Mouse (Mus musculus) hindbrain, embryonic 15.5 days (tissue): ENCODE measurements around the gene Pogz. TPM values are rescaled to one million over a fixed set of nuclear protein-coding genes. Genes with fewer than 3 reads are reported as not detected.
"Not testable (repeated sequence)": the region's sequence is repeated elsewhere in the genome, so short reads cannot be mapped to it uniquely, and the experiment has no call there.

Experiments used
- ATAC-seq: fragments of 200-750 bp; cut with Nextera tagmentation; 2 replicates; pipeline ENCODE4 v1.8.0; 2017; ENCODE audit warnings: low read depth, moderate number of reproducible peaks, moderate TSS enrichment; ENCODE audit not compliant: low FRiP score
- H3K27ac ChIP-seq: fragments of 300-500 bp; sonication (generic); replicated peaks from 2 replicates; pipeline ENCODE4 v1.5.1; 2015; ENCODE audit warnings: mild to moderate bottlenecking, inconsistent platforms
- H3K27me3 ChIP-seq: fragments of 300-500 bp; sonication (generic); 2 replicates; pipeline ENCODE4 v1.6.1; 2015; ENCODE audit warnings: control low read depth, inconsistent platforms
- H3K36me3 ChIP-seq: fragments of 300-500 bp; sonication (generic); 2 replicates; pipeline ENCODE4 v1.6.1; 2015; ENCODE audit warnings: control low read depth, inconsistent platforms
- H3K4me1 ChIP-seq: fragments of 300-500 bp; sonication (generic); replicated peaks from 2 replicates; pipeline ENCODE4 v1.6.1; 2015; ENCODE audit warnings: control low read depth, inconsistent platforms
- H3K4me2 ChIP-seq: fragments of 300-500 bp; sonication (generic); 2 replicates; pipeline ENCODE4 v1.6.1; 2015; ENCODE audit warnings: moderate library complexity, mild to moderate bottlenecking, inconsistent platforms
- H3K4me3 ChIP-seq: fragments of 300-500 bp; sonication (generic); 2 replicates; pipeline ENCODE4 v1.5.1; 2015; ENCODE audit warnings: mild to moderate bottlenecking, inconsistent platforms
- H3K9ac ChIP-seq: fragments of 300-500 bp; sonication (generic); 2 replicates; pipeline ENCODE4 v1.6.1; 2015; ENCODE audit warnings: inconsistent platforms
- H3K9me3 ChIP-seq: fragments of 300-500 bp; sonication (generic); 2 replicates; pipeline ENCODE4 v1.6.1; 2016; ENCODE audit warnings: control low read depth, inconsistent platforms
- WGBS: fragments of 180-500 bp; shearing (Covaris S2); methylation state at CpG from one replicate; pipeline ENCODE4 v1.1.7; 2015; 5-methylcytosine and 5-hydroxymethylcytosine counted together
- polyA plus RNA-seq: library from polyadenylated mRNA; unstranded; fragments of >200 nt; fragmentation: Nextera tagmentation; extraction: Ambion mirVana; gene quantifications from 2 replicates; pipeline ENCODE4 v1.2.1, GENCODE M21; 2015

Pogz gene
- polyA plus RNA-seq, 1 experiment from 2014 or later = 21.1 TPM

- peak within 1 kb of the TSS; percentile 94 for H3K9ac ChIP-seq
- peak within 1 kb of the TSS; percentile 91 for H3K27ac ChIP-seq
- H3K4me2 ChIP-seq = peak within 1 kb of the TSS; percentile 93
- peak within 1 kb of the TSS; percentile 91 for H3K4me3 ChIP-seq
- no peaks in the 10 kb centered on the region for H3K27me3 ChIP-seq
- ATAC-seq = peak; percentile 92
- 1% methylated on average over 61 of the region's 61 CpGs for WGBS
- no peaks in the 10 kb centered on the region for H3K9me3 ChIP-seq
- H3K36me3 ChIP-seq = peaks cover 33% of the 10 kb centered on the region
- peaks cover 21% of the 10 kb centered on the region for H3K4me1 ChIP-seq
Measured at GRCm38 (mm10) chr3:94886316-94887224, 49.2 kb downstream of the Pogz start, which contains the start of gene Psmb4. TSS of gene Psmb4 (minus strand) at chr3:94886961.

GRCm38 (mm10) chr3:94888595-94888994 lies 51.2 kb downstream of the Pogz start:
- Histone ChIP-seq H3K4me2 (no peak overlapping the region), H3K9me3 (no peaks in the 10 kb centered on the region), H3K9ac (no peak overlapping the region), H3K27ac (no peak overlapping the region), H3K36me3 (peaks cover 15% of the 10 kb centered on the region), H3K4me3 (no peak overlapping the region), H3K27me3 (no peaks in the 10 kb centered on the region), H3K4me1 (peaks cover 21% of the 10 kb centered on the region)
- ATAC-seq = no peak

GRCm38 (mm10) chr3:94894076-94894475 lies 56.7 kb downstream of the Pogz start:
- no peaks in the 10 kb centered on the region for H3K36me3 ChIP-seq
- H3K4me1 ChIP-seq = no peaks in the 10 kb centered on the region
- H3K9me3 ChIP-seq = no peaks in the 10 kb centered on the region
- H3K9ac ChIP-seq = no peak overlapping the region
- 75% methylated on average over 3 of the region's 3 CpGs for WGBS
- H3K27ac ChIP-seq = no peak overlapping the region
- no peak overlapping the region for H3K4me2 ChIP-seq
- peaks cover 11% of the 10 kb centered on the region; the same call in 1 of the 2 replicates for H3K27me3 ChIP-seq
- no peak for ATAC-seq
- no peak overlapping the region for H3K4me3 ChIP-seq

- Histone ChIP-seq H3K36me3 (no peaks in the 10 kb centered on the region), H3K27me3 (no peaks in the 10 kb centered on the region), H3K4me1 (no peaks in the 10 kb centered on the region), H3K27ac (no peak overlapping the region), H3K4me2 (no peak overlapping the region), H3K4me3 (no peak overlapping the region), H3K9ac (no peak overlapping the region), H3K9me3 (no peaks in the 10 kb centered on the region)
- ATAC-seq = peak; percentile 42; the same call in 1 of the 2 replicates
- WGBS = 25% methylated on average over 7 of the region's 7 CpGs
Measured at GRCm38 (mm10) chr3:94902747-94903146, 65.4 kb downstream of the Pogz start.

- not testable (repeated sequence) for H3K4me2 ChIP-seq, H3K27ac ChIP-seq, H3K4me1 ChIP-seq, H3K9me3 ChIP-seq, H3K27me3 ChIP-seq, ATAC-seq, H3K9ac ChIP-seq, H3K36me3 ChIP-seq, H3K4me3 ChIP-seq
- 56% methylated on average over 3 of the region's 3 CpGs for WGBS
Measured at GRCm38 (mm10) chr3:94904759-94905158, 67.4 kb downstream of the Pogz start.

GRCm38 (mm10) chr3:94906482-94906881 lies 69.1 kb downstream of the Pogz start:
- H3K4me1 ChIP-seq = no peaks in the 10 kb centered on the region
- H3K9me3 ChIP-seq = no peaks in the 10 kb centered on the region
- no peak for ATAC-seq
- 59% methylated on average over 1 of the region's 1 CpGs for WGBS
- H3K36me3 ChIP-seq = no peaks in the 10 kb centered on the region
- no peaks in the 10 kb centered on the region for H3K27me3 ChIP-seq
- no peak overlapping the region for H3K27ac ChIP-seq
- no peak overlapping the region for H3K4me2 ChIP-seq
- no peak overlapping the region for H3K4me3 ChIP-seq
- no peak overlapping the region for H3K9ac ChIP-seq

GRCm38 (mm10) chr3:94911050-94911693 lies 73.8 kb downstream of the Pogz start:
- no peak for ATAC-seq
- H3K27me3 ChIP-seq = no peaks in the 10 kb centered on the region
- H3K4me3 ChIP-seq = no peak overlapping the region
- no peak overlapping the region for H3K4me2 ChIP-seq
- H3K36me3 ChIP-seq = no peaks in the 10 kb centered on the region
- 79% methylated on average over 2 of the region's 2 CpGs for WGBS
- H3K9ac ChIP-seq = no peak overlapping the region
- H3K27ac ChIP-seq = no peak overlapping the region
- no peaks in the 10 kb centered on the region for H3K4me1 ChIP-seq
- H3K9me3 ChIP-seq = no peaks in the 10 kb centered on the region

GRCm38 (mm10) chr3:94913801-94914200 lies 76.4 kb downstream of the Pogz start:
- WGBS = 76% methylated on average over 5 of the region's 5 CpGs
- no peaks in the 10 kb centered on the region for H3K4me1 ChIP-seq

GRCm38 (mm10) chr3:94915903-94916741 lies 78.8 kb downstream of the Pogz start:
- ATAC-seq = no peak
- H3K27ac ChIP-seq = no peak overlapping the region
- H3K4me1 ChIP-seq = no peaks in the 10 kb centered on the region
- H3K36me3 ChIP-seq = no peaks in the 10 kb centered on the region
- no peaks in the 10 kb centered on the region for H3K9me3 ChIP-seq
- H3K4me3 ChIP-seq = no peak overlapping the region
- H3K27me3 ChIP-seq = no peaks in the 10 kb centered on the region
- no peak overlapping the region for H3K9ac ChIP-seq
- 90% methylated on average over 7 of the region's 7 CpGs for WGBS
- no peak overlapping the region for H3K4me2 ChIP-seq

More at GRCm38 (mm10) chr3:94913801-94914200, 76.4 kb downstream of the Pogz start:
- H3K9me3 ChIP-seq = no peaks in the 10 kb centered on the region
- H3K4me2 ChIP-seq = no peak overlapping the region
- H3K36me3 ChIP-seq = no peaks in the 10 kb centered on the region
- no peak overlapping the region for H3K27ac ChIP-seq
- no peak overlapping the region for H3K9ac ChIP-seq
- H3K27me3 ChIP-seq = no peaks in the 10 kb centered on the region
- no peak for ATAC-seq
- H3K4me3 ChIP-seq = no peak overlapping the region

- Histone ChIP-seq H3K4me3 (no peak overlapping the region), H3K27me3 (no peaks in the 10 kb centered on the region; the same call in 1 of the 2 replicates), H3K36me3 (no peaks in the 10 kb centered on the region), H3K9me3 (no peaks in the 10 kb centered on the region), H3K4me1 (no peaks in the 10 kb centered on the region), H3K4me2 (no peak overlapping the region), H3K27ac (no peak overlapping the region), H3K9ac (no peak overlapping the region)
- ATAC-seq = no peak
- WGBS = 56% methylated on average over 14 of the region's 14 CpGs
Measured at GRCm38 (mm10) chr3:94917816-94918361, 80.5 kb downstream of the Pogz start.

GRCm38 (mm10) chr3:94918845-94919244 lies 81.5 kb downstream of the Pogz start:
- no peak for ATAC-seq

More at GRCm38 (mm10) chr3:94918845-94919244, 81.5 kb downstream of the Pogz start:
- Histone ChIP-seq H3K4me2 (no peak overlapping the region), H3K27me3 (no peaks in the 10 kb centered on the region; the same call in 1 of the 2 replicates), H3K4me1 (no peaks in the 10 kb centered on the region), H3K27ac (no peak overlapping the region), H3K4me3 (no peak overlapping the region), H3K36me3 (no peaks in the 10 kb centered on the region), H3K9me3 (no peaks in the 10 kb centered on the region), H3K9ac (no peak overlapping the region)
- WGBS = 81% methylated on average over 4 of the region's 4 CpGs
